Mouse (Mus musculus): ENCODE measurements around the gene Krtcap2. TPM values are rescaled to one million over a fixed set of nuclear protein-coding genes. Genes with fewer than 3 reads are reported as not detected.

Krtcap2 gene
- total RNA-seq, 2 experiments from 2014 or later: 100 to 104 TPM

DNA sequence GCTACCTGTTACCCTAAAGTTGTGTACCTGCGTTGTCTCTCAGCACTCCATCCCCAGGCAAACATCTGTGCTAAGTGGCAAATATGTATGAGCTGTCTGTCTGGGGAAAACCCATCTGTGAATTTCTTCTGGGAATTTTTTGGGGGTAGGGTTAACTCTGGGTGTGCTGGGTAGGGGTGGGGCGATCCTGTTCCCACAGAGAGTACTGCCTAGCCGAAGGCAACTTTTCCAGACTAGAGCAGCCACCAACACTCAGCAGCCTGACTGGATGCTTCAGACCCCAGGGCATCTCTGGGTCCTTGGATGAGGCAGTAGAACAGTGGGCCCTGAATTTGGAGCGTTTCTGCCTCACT lies 36.5 kb downstream of the Krtcap2 start:
- DNase-seq: no peak

GRCm38 (mm10) chr3:89284261-89284660 lies 38.5 kb downstream of the Krtcap2 start:
- no peak for DNase-seq

DNA sequence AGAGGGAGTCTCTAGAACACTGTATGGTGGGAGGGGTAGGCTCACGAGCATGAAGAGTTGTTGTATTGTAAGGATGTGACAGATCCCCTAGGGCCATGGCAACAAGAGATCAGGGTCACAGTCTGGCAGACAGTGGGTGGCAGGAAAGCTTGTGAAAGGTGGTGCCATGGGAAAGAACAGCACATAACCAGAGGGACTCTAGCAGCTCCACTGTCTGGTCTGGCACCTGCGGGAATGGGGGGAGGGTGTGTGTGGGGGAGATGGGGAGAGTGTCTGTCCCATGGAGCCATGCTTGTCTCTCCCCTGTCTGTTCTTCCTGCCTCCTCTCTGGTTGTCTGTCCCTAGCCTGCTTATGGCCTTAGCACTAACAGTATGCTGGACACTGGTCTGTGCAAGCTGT lies 39.8 kb downstream of the Krtcap2 start:
- DNase-seq: no peak

GRCm38 (mm10) chr3:89287286-89287685 lies 41.5 kb downstream of the Krtcap2 start:
- no peak for DNase-seq

DNA sequence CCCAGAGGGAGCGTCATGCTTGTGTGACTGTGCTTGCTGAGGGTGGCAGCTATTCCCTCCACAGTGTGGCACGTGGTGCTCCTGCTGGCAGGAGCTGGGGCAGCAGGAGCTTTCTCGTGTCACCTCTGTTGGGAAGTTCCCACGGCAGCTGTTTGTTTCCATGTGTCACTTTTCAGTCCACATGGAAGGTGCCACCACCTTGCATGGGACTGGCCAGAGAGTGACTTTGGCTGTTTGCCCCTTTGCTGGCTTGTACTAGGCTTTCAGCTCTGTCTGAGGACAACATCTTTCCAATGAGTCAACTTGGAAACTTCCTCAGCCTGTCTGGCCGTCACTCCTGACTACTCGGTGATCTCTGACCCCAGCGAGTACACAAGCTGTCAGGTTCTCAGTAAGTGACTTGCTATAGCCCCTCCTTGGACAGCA lies 42.8 kb downstream of the Krtcap2 start:
- no peak for DNase-seq

DNA sequence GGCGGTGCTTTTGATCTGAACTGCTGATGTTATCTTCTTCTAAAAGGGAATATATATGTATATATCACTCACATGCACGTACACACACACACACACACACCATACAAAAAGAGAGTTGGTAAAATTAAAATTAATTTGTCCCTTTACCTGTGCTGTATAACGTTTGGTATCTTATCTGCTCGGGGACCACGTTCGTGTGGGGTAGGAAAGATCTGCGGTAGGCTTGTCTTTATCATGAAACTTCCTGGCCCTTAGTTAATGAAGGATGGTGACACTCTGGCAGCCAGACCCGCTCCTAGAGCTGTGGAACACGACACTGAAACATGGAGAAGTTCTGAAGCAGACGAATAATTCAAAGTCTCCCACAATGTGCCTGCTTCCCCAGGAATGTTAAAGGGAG lies 46.1 kb downstream of the Krtcap2 start:
- no peak for DNase-seq

- no peak for DNase-seq
Measured at GRCm38 (mm10) chr3:89292303-89292702, 46.5 kb downstream of the Krtcap2 start.

DNA sequence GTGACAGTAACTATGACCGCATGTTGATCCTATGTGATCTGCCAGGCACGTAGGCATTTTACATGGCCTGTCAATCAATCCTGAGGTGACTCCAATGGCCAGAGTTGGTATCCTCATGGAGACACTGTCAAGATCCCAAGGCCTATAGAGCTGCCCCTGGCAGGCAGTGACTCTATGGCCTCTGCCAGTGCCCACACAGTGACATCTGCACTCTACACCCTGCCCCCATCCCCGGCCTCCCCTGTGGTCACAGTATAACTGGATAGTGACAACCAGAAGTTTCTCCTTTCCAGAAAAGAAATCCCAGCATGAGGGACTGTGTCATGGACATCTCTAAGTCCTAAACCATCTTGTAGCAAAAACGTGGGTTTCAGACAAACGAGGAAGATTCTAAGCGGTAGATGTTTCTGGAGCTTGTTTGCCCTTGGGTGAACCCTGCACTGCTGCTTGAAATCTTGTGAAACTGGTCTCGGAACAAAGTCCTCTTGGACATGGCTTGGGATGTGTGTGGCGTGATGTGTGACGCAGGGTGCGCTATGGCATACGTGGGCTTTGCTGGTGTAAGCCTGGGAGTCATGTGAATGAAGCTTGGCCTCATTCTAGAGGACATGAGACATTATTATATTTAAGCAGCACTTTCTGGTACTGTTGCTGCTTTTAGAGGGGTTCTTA lies 47.6 kb downstream of the Krtcap2 start:
- DNase-seq: no peak

DNA sequence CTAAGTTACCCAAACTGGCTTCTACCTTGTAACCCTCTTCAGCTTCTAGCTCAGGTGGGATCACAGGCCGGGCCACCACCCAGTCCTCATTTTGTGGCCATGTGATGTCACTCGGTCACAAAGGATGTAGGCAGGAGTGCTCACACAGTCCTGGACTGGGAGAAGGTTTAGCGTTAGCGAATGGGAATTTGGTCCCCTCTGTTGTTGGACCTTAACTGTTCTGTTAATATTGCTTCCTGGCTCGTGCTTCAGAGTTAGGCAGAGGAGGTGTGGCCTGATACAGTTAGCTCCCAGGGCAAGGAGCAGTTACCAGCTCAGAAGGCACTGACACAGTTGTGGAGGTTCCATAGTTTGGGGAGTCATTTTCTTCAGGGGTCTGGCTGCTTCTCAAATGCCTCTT lies 48.4 kb downstream of the Krtcap2 start:
- DNase-seq: no peak

GRCm38 (mm10) chr3:89295685-89296230 lies 50.0 kb downstream of the Krtcap2 start:
- no peak for DNase-seq

DNA sequence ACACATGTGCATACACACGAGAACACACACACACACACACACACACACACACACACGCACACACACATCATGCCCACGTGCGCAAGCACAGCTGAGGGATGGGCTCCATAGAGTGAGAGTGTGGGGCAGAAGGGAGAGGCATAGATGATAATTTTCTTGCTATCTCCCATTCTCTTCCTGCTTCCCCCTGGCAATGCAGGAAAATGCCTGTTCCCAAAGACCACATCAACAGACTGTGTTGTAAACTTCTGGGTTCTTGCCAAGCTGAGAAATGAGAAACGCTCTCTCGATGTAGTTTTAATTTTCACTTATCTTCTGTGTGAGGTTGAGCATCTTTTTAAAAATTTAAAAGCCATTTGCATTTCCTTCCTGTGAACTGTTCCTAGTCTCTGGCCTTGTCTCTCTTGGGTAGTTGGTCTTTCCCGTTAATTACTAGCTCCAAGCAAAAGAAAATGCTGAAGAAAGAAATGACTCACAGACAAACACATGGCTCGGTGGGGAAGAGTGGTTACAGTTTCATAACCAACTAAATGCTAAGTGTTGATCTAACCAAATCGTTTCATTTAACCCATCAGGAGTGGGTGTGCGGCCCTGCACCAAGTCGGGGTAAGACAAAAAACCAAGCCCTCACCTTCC lies 51.1 kb downstream of the Krtcap2 start:
- DNase-seq: no peak

DNA sequence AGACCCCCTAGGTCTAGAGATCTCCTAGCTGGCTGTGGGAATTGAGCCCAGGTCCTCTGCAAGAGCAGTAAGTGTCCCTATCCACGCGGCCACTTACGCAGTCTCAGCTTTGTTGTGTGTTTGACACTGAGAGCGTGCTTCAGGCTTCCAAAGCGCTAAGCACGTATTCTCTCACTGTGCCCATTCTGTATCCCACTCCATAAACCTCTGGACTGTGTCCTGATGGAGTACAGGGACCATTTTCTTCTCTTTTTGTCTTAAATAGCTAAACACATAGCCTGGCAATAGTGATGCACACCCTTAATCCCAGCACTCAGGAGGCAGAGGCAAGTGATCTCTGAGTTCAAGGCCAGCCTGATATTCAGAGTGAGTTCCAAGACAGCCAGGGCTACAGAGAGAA lies 53.1 kb downstream of the Krtcap2 start:
- DNase-seq: no peak

- DNase-seq: peak; percentile 27
Measured at GRCm38 (mm10) chr3:89299499-89299898, 53.7 kb downstream of the Krtcap2 start.

Small RNA genes within 50 kb of the gene (microRNA-seq; reads per million reads assigned to microRNA genes)
- gene Mir92b: 29.7 to 48.7 reads per million in 2 experiments

Other genes with a start within 250 kb of the Krtcap2 start
- gene Rusc1, start 152.7 kb upstream of the Krtcap2 start, total RNA-seq (2021): 10 to 100 TPM; 12.3 to 12.5 TPM
- gene Gm43738, start 144.9 kb upstream of the Krtcap2 start, total RNA-seq (2021): not detected
- 10 to 100 TPM; 54.5 to 58.7 TPM for gene Fdps, start 144.0 kb upstream of the Krtcap2 start, total RNA-seq (2021)
- gene Pklr, start 109.8 kb upstream of the Krtcap2 start, total RNA-seq (2021): not detected
- 1 to 10 TPM in 1 of 2 experiments, under 1 TPM in 1; 0.86 to 1.1 TPM for gene Hcn3, start 85.8 kb upstream of the Krtcap2 start, total RNA-seq (2021)
- 10 to 100 TPM; 30.3 to 32.1 TPM for gene Clk2, start 81.2 kb upstream of the Krtcap2 start, total RNA-seq (2021)
- gene Scamp3, start 68.5 kb upstream of the Krtcap2 start, total RNA-seq (2021): 10 to 100 TPM; 46.7 to 47.3 TPM
- 1 to 10 TPM; 8.8 to 9.0 TPM for gene Fam189b, start 62.8 kb upstream of the Krtcap2 start, total RNA-seq (2021)
- gene Gba, start 43.0 kb upstream of the Krtcap2 start, total RNA-seq (2021): 10 to 100 TPM; 19.7 to 21.8 TPM
- gene Thbs3, start 30.8 kb upstream of the Krtcap2 start, total RNA-seq (2021): 10 to 100 TPM; 25.0 to 34.5 TPM
- gene Mtx1, start 18.9 kb upstream of the Krtcap2 start, total RNA-seq (2021): 10 to 100 TPM; 62.9 to 67.2 TPM
- under 1 TPM; 0.61 to 0.74 TPM for gene Muc1, start 16.9 kb upstream of the Krtcap2 start, total RNA-seq (2021)
- gene Trim46, start 343 bp downstream of the Krtcap2 start, total RNA-seq (2021): 1 to 10 TPM; 1.3 to 1.6 TPM
- gene Dpm3, start 13.4 kb downstream of the Krtcap2 start, total RNA-seq (2021): 10 to 100 TPM; 51.6 to 61.0 TPM
- 10 to 100 TPM; 24.9 to 28.0 TPM for gene Slc50a1, start 24.6 kb downstream of the Krtcap2 start, total RNA-seq (2021)
- 10 to 100 TPM; 37.9 to 42.0 TPM for gene Efna1, start 35.2 kb downstream of the Krtcap2 start, total RNA-seq (2021)
- gene Efna3, start 77.0 kb downstream of the Krtcap2 start, total RNA-seq (2021): under 1 TPM in 1 of 2 experiments, not detected in 1; 0.26 TPM
- 1 to 10 TPM; 3.1 to 3.7 TPM for gene Efna4, start 92.1 kb downstream of the Krtcap2 start, total RNA-seq (2021)
- 10 to 100 TPM; 93.6 to 95.2 TPM for gene Adam15, start 104.0 kb downstream of the Krtcap2 start, total RNA-seq (2021)
- under 1 TPM; 0.14 to 0.23 TPM for gene Dcst2, start 116.0 kb downstream of the Krtcap2 start, total RNA-seq (2021)
- gene Dcst1, start 119.3 kb downstream of the Krtcap2 start, total RNA-seq (2021): under 1 TPM; 0.21 to 0.72 TPM
- 10 to 100 TPM; 13.8 to 15.1 TPM for gene Zbtb7b, start 148.8 kb downstream of the Krtcap2 start, total RNA-seq (2021)
- under 1 TPM in 1 of 2 experiments, not detected in 1; 0.68 TPM for gene Lenep, start 156.8 kb downstream of the Krtcap2 start, total RNA-seq (2021)
- gene Flad1, start 165.9 kb downstream of the Krtcap2 start, total RNA-seq (2021): 10 to 100 TPM; 30.7 to 33.0 TPM
- gene Cks1b, start 172.4 kb downstream of the Krtcap2 start, total RNA-seq (2021): 10 to 100 TPM; 62.8 to 64.3 TPM
- 10 to 100 TPM; 68.8 to 69.2 TPM for gene Shc1, start 172.5 kb downstream of the Krtcap2 start, total RNA-seq (2021)
- 10 to 100 TPM; 20.3 to 22.1 TPM for gene Pygo2, start 184.2 kb downstream of the Krtcap2 start, total RNA-seq (2021)
- 10 to 100 TPM; 66.0 to 73.8 TPM for gene Pbxip1, start 190.7 kb downstream of the Krtcap2 start, total RNA-seq (2021)
- gene Pmvk, start 208.6 kb downstream of the Krtcap2 start, total RNA-seq (2021): 10 to 100 TPM; 11.3 to 13.3 TPM

Data from heart, postnatal 4 days (tissue).